Comparison of ENCODE assay signal across 8 mouse cellular contexts in the genomic region with DNA sequence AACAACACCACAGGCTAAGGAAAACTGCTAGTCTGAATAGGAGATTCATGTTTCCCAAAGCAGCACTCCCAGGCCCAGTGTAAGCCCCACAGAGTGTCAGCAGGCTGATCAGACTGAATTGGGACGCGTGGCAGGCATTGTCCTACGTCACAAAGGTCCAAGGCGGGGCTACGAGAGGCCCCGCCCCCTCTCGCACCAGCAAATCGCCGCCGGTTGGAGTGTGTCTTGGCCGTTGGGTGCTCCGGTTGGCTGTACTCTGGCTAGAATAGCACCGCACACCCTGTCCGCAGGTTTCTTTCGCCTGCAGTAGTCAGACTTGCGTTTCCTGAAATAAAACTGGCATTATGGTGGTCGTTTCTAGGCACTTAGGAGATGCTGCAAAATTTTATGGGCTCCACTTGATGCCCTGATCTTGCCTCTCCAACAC. TPM values are rescaled to one million over a fixed set of nuclear protein-coding genes. Genes with fewer than 3 reads are reported as not detected.
DNase-seq lines count a peak whose midpoint lies in the region; ATAC-seq lines count a peak whose summit lies in the region.

A gene (minus strand): TSS at position 151 of the 427 bp plus-strand sequence.

- intact Hi-C loops in gastrocnemius, postnatal 14 days (cut with DNase I; ENCODE audit: low total_unique reads), result no loop called here
- intact Hi-C loops in left cerebral cortex, postnatal 10 days (cut with DNase I), result no loop called here

- DNase-seq in adrenal gland, adult 18-20 months (ENCODE audit: low spot score in 2 of 2), result peak; percentile 83 to 85
- DNase-seq in embryo, embryonic 10.5 days (ENCODE audit: low spot score), result peak; percentile 96
- peak; percentile 86 for DNase-seq in gastrocnemius, postnatal 14 days
- DNase-seq in left cerebral cortex, postnatal 10 days (ENCODE audit: extremely low spot score in 1 of 2, low spot score in 2 of 2), result peak; percentile 81 to 92
- DNase-seq in right cerebral cortex, postnatal 10 days (ENCODE audit: low spot score in 2 of 2), result peak; percentile 93
- DNase-seq in urinary bladder, postnatal 14 days (ENCODE audit: low spot score), result peak; percentile 87

- peak; percentile 85 for ATAC-seq in inflammation-experienced regulatory T-cells, adult 6 months
- ATAC-seq in megakaryocyte progenitor cell, adult 5-6 weeks (replicated peaks; ENCODE audit: poor library complexity), result peak; percentile 78

RNA-seq across cellular contexts. Expression of the gene that starts here (rescaled TPM):
- total RNA-seq in adrenal gland, adult 18-20 months (2021), result 10 to 100 TPM; 22.4 to 33.0 TPM
- total RNA-seq in gastrocnemius, postnatal 14 days (2021), result 10 to 100 TPM; 18.8 to 22.8 TPM
- polyA plus RNA-seq in inflammation-experienced regulatory T-cells, adult 6 months (2017; shearing (Covaris generic)), result 1 to 10 TPM; 2.5 to 3.7 (median 2.7) TPM
- total RNA-seq in left cerebral cortex, postnatal 10 days (2021), result 1 to 10 TPM; 4.9 to 6.0 TPM
- 18.5 and 19.0 TPM in 2 replicates for total RNA-seq in megakaryocyte progenitor cell, adult 5-6 weeks (2015)
- total RNA-seq in megakaryocyte progenitor cell, adult 5-6 weeks (2017), result 12.2 and 15.7 TPM in 2 replicates

Comparison
In these comparisons a context has a peak if more than half of its experiments do, and no peak if none do; other contexts are left out.
1. Peak in every context shown above with its lines: DNase-seq and ATAC-seq.